Mouse (Mus musculus) bone marrow macrophage, adult 2 months (primary cell): ENCODE results near the gene Dnajc3.

Source experiments
- CTCF ChIP-seq: IDR thresholded peaks from 2 replicates; pipeline ENCODE4 v1.5.1; 2012; ENCODE audit warnings: low read depth, mild to moderate bottlenecking, low read length, moderate library complexity
- POLR2A ChIP-seq: IDR thresholded peaks from 2 replicates; pipeline ENCODE4 v1.6.1; 2012; ENCODE audit warnings: mild to moderate bottlenecking, low read depth, low read length, borderline replicate concordance

GRCm38 (mm10) chr14:118980358-118980757 lies 42.6 kb downstream of the Dnajc3 start:
- no peak for TF ChIP-seq CTCF
- TF ChIP-seq POLR2A, result no peak
